Mouse (Mus musculus): ENCODE measurements around the gene Ascc2.

- no peak for TF ChIP-seq CTCF (IDR thresholded peaks at IDR 0.05; ENCODE audit: extremely low read depth, insufficient read depth, low read length)
- TF ChIP-seq POLR2A (IDR thresholded peaks at IDR 0.05; ENCODE audit: extremely low read depth, insufficient read depth, low read length): no peak
Observed at GRCm38 (mm10) chr11:4690353-4690752, 52.8 kb downstream of the Ascc2 start.
